ENCODE assay signal across 22 mouse cellular contexts in the genomic region with DNA sequence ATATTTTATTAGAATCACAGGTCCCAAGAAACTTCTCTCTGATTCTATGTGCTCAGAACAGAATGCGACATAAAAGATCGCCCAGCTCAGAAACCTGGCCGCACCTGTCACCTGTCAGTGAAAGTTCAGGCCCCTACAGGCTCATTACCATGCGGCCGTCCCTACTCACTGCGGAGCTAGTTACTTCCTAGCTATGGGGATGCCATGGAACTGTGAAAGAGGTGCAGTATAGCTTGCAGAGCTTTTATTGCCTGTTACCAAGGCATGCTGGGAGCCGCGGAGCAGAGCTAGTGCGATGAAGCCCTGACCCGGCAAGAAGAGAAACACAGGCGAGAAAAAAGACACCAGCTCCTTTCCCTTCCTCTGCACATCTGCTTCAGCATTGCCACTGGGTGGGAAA. TPM values are rescaled to one million over a fixed set of nuclear protein-coding genes. Genes with fewer than 3 reads are reported as not detected.
DNase-seq lines count a peak whose midpoint lies in the region; ATAC-seq and TF ChIP-seq lines count a peak whose summit lies in the region.
"Had no signal": no experiment of that assay in that cellular context is flagged by ENCODE, and none has a peak within 500 bp of the region (broad histone marks: within the 10 kb centered on the region; RNA-seq: fewer than 3 reads in every experiment).

No protein-coding gene starts in this region.

- no peaks in the 10 kb centered on the region for H3K27me3 ChIP-seq in forebrain, embryonic 11.5 days (ENCODE audit: control insufficient read depth, insufficient read depth, low read length)
- no peaks in the 10 kb centered on the region for H3K27me3 ChIP-seq in forebrain, embryonic 16.5 days (replicated peaks; ENCODE audit: control insufficient read depth, insufficient read depth, low read length)
- no peaks in the 10 kb centered on the region for H3K27me3 ChIP-seq in kidney, embryonic 14.5 days (ENCODE audit: control insufficient read depth, insufficient read depth, low read length)
- peaks cover 53% of the 10 kb centered on the region for H3K27me3 ChIP-seq in limb, embryonic 13.5 days

- H3K9ac ChIP-seq in forebrain, embryonic 11.5 days (ENCODE audit: low read length): 0 out of 2 replicates have a peak overlapping the region, but pooled peaks have one; percentile 23
- H3K9ac ChIP-seq in forebrain, embryonic 16.5 days (replicated peaks; ENCODE audit: low read depth, low read length): no peak overlapping the region
- H3K9ac ChIP-seq in kidney, embryonic 14.5 days (ENCODE audit: low read depth, low read length): no peak overlapping the region
- no peak overlapping the region for H3K9ac ChIP-seq in ES-E14 (ENCODE audit: insufficient read depth, low read depth, low read length, poor library complexity, severe bottlenecking)
- no peak overlapping the region for H3K9ac ChIP-seq in limb, embryonic 13.5 days
- H3K9ac ChIP-seq: liver, embryonic 14.5 days had no signal

- no peak overlapping the region for H3K4me2 ChIP-seq in forebrain, embryonic 11.5 days (ENCODE audit: low read depth, low read length, severe bottlenecking)
- no peak overlapping the region for H3K4me2 ChIP-seq in forebrain, embryonic 16.5 days (ENCODE audit: low read length)
- H3K4me2 ChIP-seq in kidney, embryonic 14.5 days (replicated peaks; ENCODE audit: low read depth, low read length): peak overlapping the region; percentile 19; the same call in 1 of the 2 replicates
- peak overlapping the region; percentile 50 for H3K4me2 ChIP-seq in limb, embryonic 13.5 days (replicated peaks)

- no peaks in the 10 kb centered on the region for H3K36me3 ChIP-seq in forebrain, embryonic 11.5 days (ENCODE audit: control insufficient read depth, insufficient read depth, low read length)
- H3K36me3 ChIP-seq in forebrain, embryonic 16.5 days (ENCODE audit: control insufficient read depth, insufficient read depth): no peaks in the 10 kb centered on the region
- no peaks in the 10 kb centered on the region for H3K36me3 ChIP-seq in kidney, embryonic 14.5 days (ENCODE audit: control insufficient read depth, insufficient read depth, low read length)
- no peaks in the 10 kb centered on the region for H3K36me3 ChIP-seq in ES-E14 (ENCODE audit: control insufficient read depth, insufficient read depth, low read length, poor library complexity, severe bottlenecking)
- no peaks in the 10 kb centered on the region for H3K36me3 ChIP-seq in limb, embryonic 13.5 days

- WGBS in forebrain, embryonic 11.5 days: 26% methylated on average over 11 of the region's 11 CpGs
- WGBS in forebrain, embryonic 16.5 days: 23% methylated on average over 11 of the region's 11 CpGs
- 8% methylated on average over 11 of the region's 11 CpGs for WGBS in kidney, embryonic 14.5 days
- 6% methylated on average over 11 of the region's 11 CpGs for WGBS in limb, embryonic 13.5 days

- no peaks in the 10 kb centered on the region for H3K9me3 ChIP-seq in forebrain, embryonic 11.5 days (ENCODE audit: control insufficient read depth, low read length)
- H3K9me3 ChIP-seq in forebrain, embryonic 16.5 days (ENCODE audit: control insufficient read depth, low read length): no peaks in the 10 kb centered on the region
- no peaks in the 10 kb centered on the region for H3K9me3 ChIP-seq in kidney, embryonic 14.5 days (ENCODE audit: control insufficient read depth, low read length)
- no peaks in the 10 kb centered on the region for H3K9me3 ChIP-seq in ES-E14 (ENCODE audit: control insufficient read depth, insufficient read depth, low read depth, low read length)
- H3K9me3 ChIP-seq in limb, embryonic 13.5 days: no peaks in the 10 kb centered on the region

- in situ Hi-C loops in ES-E14 (cut with MboI; ENCODE audit: low sequenced_read_pairs in 2 of 2, unreplicated experiment in 2 of 2): no loop called here

- no peak for DNase-seq in forebrain, embryonic 11.5 days (ENCODE audit: low spot score)
- DNase-seq in kidney, postnatal 14 days: no peak
- no peak for DNase-seq in ES-E14 (ENCODE audit: low read depth, low spot score)
- no peak for DNase-seq in right cerebral cortex, adult 18-20 months
- no peak for DNase-seq in T-cell, adult 2 months (ENCODE audit: low spot score)
- DNase-seq: adrenal gland, postnatal 14 days; cerebellum, adult 11-12 months; cerebellum, postnatal 25 days; gastrocnemius, postnatal 25 days; kidney, postnatal 4 days; retina, postnatal 1 day; thymus, adult 2 months had no signal

- no peak overlapping the region for H3K4me3 ChIP-seq in forebrain, embryonic 11.5 days (ENCODE audit: low read depth, low read length)
- no peak overlapping the region for H3K4me3 ChIP-seq in forebrain, embryonic 16.5 days (replicated peaks; ENCODE audit: low read length)
- H3K4me3 ChIP-seq in kidney, embryonic 14.5 days (ENCODE audit: low read length): no peak overlapping the region
- H3K4me3 ChIP-seq in ES-E14 (ENCODE audit: insufficient read depth in 1 of 2, low read depth in 1 of 2, low read length in 2 of 2, poor library complexity in 1 of 2, severe bottlenecking in 1 of 2): peak overlapping the region; percentile 34 to 37
- peak overlapping the region; percentile 18; the same call in 1 of the 2 replicates for H3K4me3 ChIP-seq in limb, embryonic 13.5 days

- H3K27ac ChIP-seq in forebrain, embryonic 11.5 days (ENCODE audit: low read depth, low read length): no peak overlapping the region
- no peak overlapping the region for H3K27ac ChIP-seq in forebrain, embryonic 16.5 days (ENCODE audit: low read length)
- H3K27ac ChIP-seq in kidney, embryonic 14.5 days (ENCODE audit: low read depth, low read length): no peak overlapping the region
- H3K27ac ChIP-seq in ES-E14 (ENCODE audit: insufficient read depth, low read depth, low read length, poor library complexity, severe bottlenecking): no peak overlapping the region
- no peak overlapping the region for H3K27ac ChIP-seq in limb, embryonic 13.5 days
- H3K27ac ChIP-seq: liver, embryonic 14.5 days had no signal

- no peak for ATAC-seq in forebrain, embryonic 11.5 days (replicated peaks; ENCODE audit: low FRiP score)
- no peak for ATAC-seq in forebrain, embryonic 16.5 days
- no peak for ATAC-seq in kidney, embryonic 14.5 days (ENCODE audit: low FRiP score, low TSS enrichment)
- no peak for ATAC-seq in limb, embryonic 13.5 days (ENCODE audit: low FRiP score, low read depth)
- ATAC-seq: activated CD4-positive, CD25-positive, alpha-beta regulatory T cell, adult 4 months; inflammation-experienced regulatory T-cells, adult 6 months; lung, postnatal 0 days had no signal

- H3K4me1 ChIP-seq in forebrain, embryonic 11.5 days (replicated peaks; ENCODE audit: control insufficient read depth, insufficient read depth, low read length): 0 out of 2 replicates have a peak, but pooled peaks cover 3% of the 10 kb centered on the region
- H3K4me1 ChIP-seq in forebrain, embryonic 16.5 days (replicated peaks; ENCODE audit: control insufficient read depth, insufficient read depth, low read length): no peaks in the 10 kb centered on the region
- H3K4me1 ChIP-seq in kidney, embryonic 14.5 days (ENCODE audit: control insufficient read depth, insufficient read depth, low read length): peaks cover 19% of the 10 kb centered on the region
- H3K4me1 ChIP-seq in ES-E14 (ENCODE audit: control insufficient read depth in 2 of 2, insufficient read depth in 2 of 2, low read length in 2 of 2, poor library complexity in 1 of 2): 0 out of 4 replicates have a peak, but pooled peaks cover 0 to 2% of the 10 kb centered on the region in 2 experiments
- peaks cover 24% of the 10 kb centered on the region for H3K4me1 ChIP-seq in limb, embryonic 13.5 days

TF ChIP-seq in ES-E14, 5 proteins besides CTCF, POLR2A, EP300 and RAD21:
- TF ChIP-seq HCFC1 (IDR thresholded peaks at IDR 0.05; ENCODE audit: borderline replicate concordance, insufficient read depth, low read length) (no peak), ZC3H11A (IDR thresholded peaks at IDR 0.05; ENCODE audit: borderline replicate concordance, low read depth, low read length) (no peak), ZNF384 (IDR thresholded peaks at IDR 0.05; ENCODE audit: low read depth, low read length) (no peak), MAFK (IDR thresholded peaks at IDR 0.05; ENCODE audit: insufficient read depth, low read depth, low read length) (no peak), CHD2 (IDR thresholded peaks at IDR 0.05; ENCODE audit: low read depth, low read length) (no peak)

RNA-seq across cellular contexts. Expression of gene Slc24a1, which starts 7.4 kb away (rescaled TPM):
- 0.05 and 0.07 TPM in 2 replicates for polyA plus RNA-seq in forebrain, embryonic 11.5 days (2014; fragmentation: Nextera tagmentation; extraction: Ambion mirVana)
- 0.10 and 0.25 TPM in 2 replicates for polyA plus RNA-seq in forebrain, embryonic 16.5 days (2015; fragmentation: Nextera tagmentation; extraction: Ambion mirVana)
- polyA plus RNA-seq in kidney, embryonic 14.5 days (2014; fragmentation: Nextera tagmentation; extraction: Ambion mirVana): not detected in 2 replicates
- total RNA-seq in ES-E14 (2012; rRNA removed): 0.45 and 0.79 TPM in 2 replicates
- 0.06 TPM in 1 of 2 replicates, not detected in the other for polyA plus RNA-seq in limb, embryonic 13.5 days (2015; fragmentation: Nextera tagmentation; extraction: Ambion mirVana)
- total RNA-seq: gastrocnemius, postnatal 25 days; megakaryocyte, adult 5-6 weeks; midbrain, postnatal 0 days had no signal
- polyA plus RNA-seq: stomach, embryonic 14.5 days had no signal

RNA-seq across cellular contexts. Expression of gene Ints14, which starts 16.7 kb away (rescaled TPM):
- polyA plus RNA-seq in forebrain, embryonic 11.5 days (2014; fragmentation: Nextera tagmentation; extraction: Ambion mirVana): 74.1 and 77.0 TPM in 2 replicates
- polyA plus RNA-seq in forebrain, embryonic 16.5 days (2015; fragmentation: Nextera tagmentation; extraction: Ambion mirVana): 43.2 and 48.1 TPM in 2 replicates
- 41.4 and 71.6 TPM in 2 replicates for polyA plus RNA-seq in kidney, embryonic 14.5 days (2014; fragmentation: Nextera tagmentation; extraction: Ambion mirVana)
- 35.9 and 37.5 TPM in 2 replicates for total RNA-seq in ES-E14 (2012; rRNA removed)
- polyA plus RNA-seq in limb, embryonic 13.5 days (2015; fragmentation: Nextera tagmentation; extraction: Ambion mirVana): 52.4 and 54.9 TPM in 2 replicates

Comparison
In these comparisons a context has a peak if more than half of its experiments do, and no peak if none do; other contexts are left out.
1. H3K4me2 ChIP-seq: peak in kidney, embryonic 14.5 days (single experiment) and limb, embryonic 13.5 days (single experiment); none in forebrain, embryonic 11.5 days (single experiment) and forebrain, embryonic 16.5 days (single experiment).
2. H3K4me3 ChIP-seq: peak in ES-E14 (2 of 2) and limb, embryonic 13.5 days (single experiment); none in forebrain, embryonic 11.5 days (single experiment), forebrain, embryonic 16.5 days (single experiment) and kidney, embryonic 14.5 days (single experiment).